Mouse (Mus musculus) cerebellum, adult 9-10 months (tissue): ENCODE measurements around the gene Prpf4.
A peak's percentile ranks its signal among the peaks of the same experiment; 100 is the strongest.

Experiments used
- DNase-seq: peaks from one replicate; pipeline ENCODE4 v3.0.0; 2022

Prpf4 gene

GRCm38 (mm10) chr4:62437871-62438270 is 29.3 kb downstream of the Prpf4 start:
- DNase-seq: no peak

- DNase-seq: peak; percentile 12
Measured at GRCm38 (mm10) chr4:62439793-62440192, 31.2 kb downstream of the Prpf4 start.

GRCm38 (mm10) chr4:62440544-62440943 is 31.9 kb downstream of the Prpf4 start:
- DNase-seq: peak; percentile 91

GRCm38 (mm10) chr4:62440986-62441385 is 32.4 kb downstream of the Prpf4 start:
- no peak for DNase-seq

DNA sequence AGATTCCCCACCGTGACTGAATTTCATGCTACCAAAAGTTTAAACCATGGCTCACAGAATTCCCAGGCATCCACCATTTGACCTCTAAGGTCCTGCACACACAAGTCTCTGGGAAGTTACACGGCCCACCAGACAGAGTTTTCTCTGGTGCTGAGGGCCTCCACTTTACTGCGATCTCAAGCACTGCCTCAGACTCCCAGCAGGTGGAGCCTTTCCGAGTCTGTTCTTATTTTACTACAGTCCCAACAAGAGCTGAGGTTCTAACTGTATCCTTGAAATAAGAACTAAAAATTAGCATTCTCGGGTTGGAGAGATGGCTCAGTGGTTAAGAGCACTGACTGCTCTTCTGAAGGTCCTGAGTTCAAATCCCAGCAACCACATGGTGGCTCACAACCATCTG is 46.4 kb downstream of the Prpf4 start:
- DNase-seq: peak; percentile 43

GRCm38 (mm10) chr4:62459081-62459480 is 50.5 kb downstream of the Prpf4 start:
- DNase-seq: no peak

DNA sequence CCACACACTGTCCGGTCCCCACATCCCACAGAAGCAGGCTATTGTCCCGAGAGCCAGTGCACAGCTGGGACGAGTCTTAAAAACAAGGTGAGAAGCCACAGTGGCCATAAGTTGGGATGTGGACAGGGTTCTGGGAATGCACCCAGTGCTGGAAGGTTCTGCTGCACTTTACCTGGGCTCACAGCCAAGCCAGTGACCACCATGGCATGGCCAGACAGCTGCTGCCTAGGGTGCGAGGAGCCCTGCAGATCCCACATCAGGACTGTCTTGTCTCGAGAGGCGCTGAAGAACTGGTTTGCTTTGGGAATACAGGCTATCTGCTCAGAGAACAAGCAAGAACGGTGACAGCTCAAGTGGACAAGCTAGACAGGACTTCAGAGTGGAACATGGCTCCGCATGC is 51.8 kb downstream of the Prpf4 start:
- no peak for DNase-seq

DNA sequence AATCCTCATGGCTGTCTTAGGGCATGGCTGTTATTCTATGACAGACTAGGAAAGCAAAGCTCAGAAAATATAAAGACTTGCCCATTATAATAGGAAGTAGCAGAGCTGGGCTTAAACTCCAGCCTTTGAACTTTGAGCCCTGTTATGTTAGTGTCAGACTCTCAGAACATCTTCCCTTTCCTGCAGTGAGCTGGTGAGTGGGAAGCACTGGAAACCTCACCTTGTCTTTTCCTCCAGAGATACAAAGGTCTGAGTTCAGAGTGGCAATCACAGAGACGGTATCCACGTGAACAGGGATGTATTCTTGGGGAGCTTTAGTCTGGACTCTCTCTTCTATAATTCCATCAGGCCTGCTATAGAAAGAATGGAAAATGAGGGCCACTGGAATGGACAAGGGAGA is 54.5 kb downstream of the Prpf4 start:
- DNase-seq: no peak

DNA sequence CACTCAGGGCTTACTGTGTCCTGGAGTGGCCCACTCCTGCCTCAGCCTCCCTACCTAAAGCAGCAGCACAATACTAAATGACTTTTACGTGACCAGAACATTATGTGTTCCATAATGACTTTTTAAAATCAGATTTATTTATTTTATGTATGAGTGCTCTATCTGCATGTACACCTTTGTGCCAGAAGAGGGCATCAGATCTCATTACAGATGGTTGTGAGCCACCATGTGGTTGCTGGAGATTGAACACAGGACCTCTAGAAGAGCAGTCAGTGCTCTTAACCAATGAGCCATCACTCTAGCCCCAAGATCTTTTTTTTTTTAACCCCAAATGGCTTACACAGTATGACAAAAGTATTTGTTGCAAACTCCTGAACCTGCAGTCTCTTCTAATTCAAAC is 59.6 kb downstream of the Prpf4 start:
- no peak for DNase-seq

- DNase-seq: peak; percentile 78
Measured at GRCm38 (mm10) chr4:62470598-62471051, 62.0 kb downstream of the Prpf4 start, which contains the start of gene Wdr31. TSS of gene Wdr31 (minus strand) at chr4:62470896.

- DNase-seq: no peak
Measured at GRCm38 (mm10) chr4:62472071-62472470, 63.5 kb downstream of the Prpf4 start.

GRCm38 (mm10) chr4:62475131-62475530 is 66.5 kb downstream of the Prpf4 start:
- no peak for DNase-seq

DNA sequence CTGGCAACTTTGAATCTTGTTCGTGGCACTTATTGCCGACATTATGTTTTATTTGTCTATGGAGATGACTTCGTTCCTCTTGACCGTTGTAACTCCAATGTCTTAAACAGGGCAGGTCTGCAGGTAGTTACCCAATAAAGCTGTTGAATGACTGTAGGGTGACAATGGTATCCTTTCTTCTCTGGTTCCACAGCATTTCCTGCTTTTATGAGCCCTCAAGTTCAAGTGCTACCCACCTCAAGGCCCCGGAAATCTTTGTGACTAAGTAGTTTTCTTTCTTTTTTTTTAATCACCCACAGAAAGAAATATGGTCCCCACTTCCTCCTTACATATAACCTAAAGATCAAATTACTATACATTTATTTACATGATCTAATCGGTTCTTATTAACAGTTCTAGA is 67.2 kb downstream of the Prpf4 start:
- no peak for DNase-seq
